Mouse (Mus musculus) inflammation-experienced regulatory T-cells, adult 6 months (primary cell): Measurements from ENCODE around the gene Actg2. TPM values are rescaled to one million over a fixed set of nuclear protein-coding genes. Genes with fewer than 3 reads are reported as not detected.

Source experiments
- ATAC-seq: one replicate; pipeline ENCODE4 v1.8.0; 2017
- polyA plus RNA-seq, 3 experiments: library from polyadenylated mRNA; unstranded; fragments of 100-300 nt; shearing (Covaris generic); gene quantifications; one replicate each; pipeline ENCODE4 v1.2.1; 2017

Actg2 gene
- polyA plus RNA-seq, 3 experiments from 2014 or later: 25.8 to 52.0 (median 35.3) TPM

DNA sequence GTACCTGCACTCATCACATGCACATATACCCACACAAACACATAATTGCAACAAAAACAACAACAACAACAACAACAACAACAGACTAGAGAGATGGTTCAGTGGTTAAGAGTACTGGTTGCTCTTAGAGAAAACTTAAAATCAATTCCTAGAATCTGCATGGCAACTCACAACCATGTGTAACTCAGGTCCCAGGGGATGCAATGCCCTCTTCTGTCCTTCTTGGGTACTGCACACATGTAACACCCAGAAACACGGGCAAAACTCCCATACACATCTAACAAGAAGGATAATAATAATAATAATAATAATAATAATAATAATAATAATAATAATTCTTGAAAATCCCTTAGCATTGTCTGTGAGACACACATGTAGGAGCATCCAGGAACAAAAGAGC, 23.6 kb downstream of the Actg2 start:
- peak; percentile 58 for ATAC-seq

DNA sequence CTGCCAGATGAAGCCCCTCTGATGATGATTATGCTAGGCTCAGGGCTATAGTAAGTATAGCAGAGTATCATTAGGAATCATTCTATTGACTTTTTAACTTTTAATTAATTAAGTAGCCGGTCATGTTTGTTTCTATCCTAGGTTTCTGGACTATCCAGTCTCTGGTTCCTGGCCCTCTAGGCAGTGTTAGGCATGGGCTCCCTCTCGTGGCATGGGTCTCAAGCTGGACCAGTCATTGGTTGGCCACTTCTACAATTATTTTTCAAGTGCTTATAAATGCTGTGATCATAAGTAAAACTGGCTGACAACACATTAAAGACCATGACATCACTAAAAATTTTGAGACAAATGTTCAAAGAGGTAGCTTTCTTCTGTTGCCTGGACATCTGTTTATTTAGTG, 25.9 kb downstream of the Actg2 start:
- ATAC-seq: no peak

DNA sequence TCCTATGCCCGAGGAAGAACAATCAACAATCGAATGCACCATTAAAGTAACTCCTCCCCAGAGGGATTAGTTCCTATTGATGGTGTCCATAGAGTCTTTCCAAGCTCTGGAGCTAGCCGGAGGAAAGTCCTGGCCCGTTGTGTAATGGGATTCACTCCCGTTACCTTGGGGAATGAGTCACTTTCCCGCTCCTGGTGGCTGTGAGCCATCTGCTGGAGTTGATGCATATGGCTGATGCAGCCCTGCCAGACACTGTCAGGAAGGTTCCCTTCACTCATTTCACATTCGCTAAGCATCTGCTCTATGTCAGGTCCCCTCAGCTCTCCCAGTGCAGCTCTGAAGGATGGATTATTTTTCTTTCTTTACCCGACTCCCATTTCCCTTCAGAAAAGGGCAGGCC, 26.6 kb downstream of the Actg2 start:
- ATAC-seq: no peak

DNA sequence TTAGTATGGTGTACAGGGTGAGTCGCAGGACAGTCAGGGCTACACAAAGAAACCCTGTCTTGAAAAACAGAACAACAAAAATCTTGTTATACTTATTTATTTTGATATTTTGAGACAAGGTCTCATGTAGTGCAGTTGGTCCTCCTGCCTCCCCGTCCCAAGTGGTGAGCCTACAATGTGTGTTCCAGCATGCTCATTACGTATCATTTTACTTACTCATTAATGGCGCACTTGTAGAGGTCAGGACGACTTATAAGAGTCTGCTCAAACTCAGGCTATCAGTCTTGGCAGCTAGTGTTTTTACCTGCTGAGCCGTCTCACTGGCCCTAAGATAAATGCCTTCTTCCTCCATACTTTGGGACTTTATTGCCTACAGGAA, 28.9 kb downstream of the Actg2 start:
- no peak for ATAC-seq

DNA sequence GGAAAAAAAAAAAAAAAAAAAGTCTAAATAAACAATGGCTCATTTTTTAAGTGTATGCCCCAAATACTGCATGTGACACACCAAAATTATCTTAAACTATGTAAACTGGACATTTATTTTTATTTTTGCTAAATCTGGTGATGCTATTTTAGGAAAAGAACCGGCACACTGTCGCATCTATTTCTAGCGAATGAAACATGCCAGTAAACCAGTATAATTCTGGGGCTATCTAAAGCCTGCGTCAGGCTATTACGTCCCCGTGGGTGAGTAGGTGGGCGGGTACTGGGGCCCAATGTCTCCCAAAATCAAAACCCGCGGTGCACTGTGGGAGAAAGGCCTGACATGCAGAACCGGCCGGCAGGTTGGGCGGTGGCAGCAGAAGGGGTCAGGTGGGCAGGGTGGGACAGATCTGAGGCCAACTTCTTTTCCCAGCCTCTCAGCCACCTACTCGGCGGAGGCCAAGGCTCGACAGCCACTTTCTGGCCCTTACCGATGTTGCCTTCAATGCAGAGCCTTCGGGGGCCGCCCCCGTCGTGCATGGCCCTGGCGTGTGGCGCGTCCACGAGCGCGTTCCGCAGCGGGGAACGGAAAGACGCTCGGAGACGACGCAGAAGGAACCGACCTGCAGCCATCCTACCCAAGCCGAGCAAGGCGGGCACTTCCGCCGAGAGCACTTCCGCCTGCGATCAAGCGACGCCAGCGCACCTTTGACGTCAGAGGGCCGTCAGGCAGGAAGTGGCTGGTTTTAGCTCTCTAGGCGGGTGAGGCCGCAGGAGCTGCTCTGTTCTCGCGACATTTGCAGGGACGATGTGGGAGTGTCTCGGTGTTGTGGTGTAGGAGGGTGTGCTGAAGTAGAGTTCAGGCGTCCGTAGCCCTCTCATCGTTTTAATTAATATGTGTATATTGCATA, 29.6 kb downstream of the Actg2 start, which contains the start of gene Dguok:
Gene Dguok (minus strand): TSS at position 712 of the 910 bp plus-strand sequence.
- peak; percentile 95 for ATAC-seq

DNA sequence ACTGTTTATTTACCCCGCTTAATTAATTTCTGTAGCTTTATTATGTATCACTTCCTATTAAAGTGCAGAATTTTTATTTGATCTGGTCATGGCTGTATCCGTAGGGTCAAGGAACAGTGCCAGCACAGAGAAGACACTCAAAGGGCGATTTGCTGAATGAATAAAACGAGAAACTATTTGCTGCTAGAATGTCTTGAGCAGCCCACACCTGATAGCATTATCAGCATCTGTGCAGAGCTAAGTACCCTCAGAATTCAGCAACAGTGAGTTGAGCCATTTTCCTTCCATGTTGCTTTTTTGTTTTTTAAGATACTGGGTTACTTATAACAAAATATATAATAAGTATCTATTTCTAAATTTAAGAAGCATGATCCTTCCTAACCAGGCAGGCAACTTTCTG, 30.5 kb downstream of the Actg2 start:
- ATAC-seq: no peak

DNA sequence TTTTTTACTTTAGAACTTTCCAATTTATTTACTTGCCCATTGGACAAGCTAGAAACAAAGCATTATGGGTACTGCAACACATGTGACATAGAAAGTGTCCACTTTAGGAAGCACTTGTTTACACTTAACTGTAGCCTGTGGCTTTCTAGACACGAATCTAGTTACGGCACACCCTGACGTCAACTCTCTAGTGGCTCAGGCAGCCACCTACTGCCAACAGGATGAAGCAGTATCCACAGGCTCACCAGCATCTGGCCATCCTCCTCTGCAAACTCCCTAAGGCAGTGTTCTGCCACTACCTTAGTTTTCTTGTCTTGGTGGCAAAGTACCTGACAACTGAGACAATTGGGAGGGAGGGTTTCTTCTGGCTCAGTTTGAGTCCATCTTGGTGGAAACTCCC, 32.7 kb downstream of the Actg2 start:
- no peak for ATAC-seq

DNA sequence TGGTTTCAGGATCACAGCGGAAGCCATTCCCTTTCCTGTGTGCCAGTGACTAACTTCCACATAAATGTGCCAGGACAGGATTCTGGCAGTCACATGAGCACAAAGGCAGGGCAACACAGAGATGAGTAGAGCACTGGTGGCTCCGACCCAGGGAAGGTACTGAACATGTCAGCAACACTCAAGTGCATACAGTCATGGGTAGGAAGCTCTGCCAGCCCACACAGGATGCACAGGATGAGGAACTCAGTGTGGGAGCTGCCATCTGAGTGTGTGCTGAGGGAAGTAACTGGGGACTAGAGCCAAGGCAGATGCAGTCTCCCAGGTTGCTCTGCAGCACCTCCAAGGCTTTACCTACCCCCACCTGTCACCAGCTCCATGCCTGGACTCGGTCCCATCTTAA, 33.4 kb downstream of the Actg2 start:
- ATAC-seq: no peak

DNA sequence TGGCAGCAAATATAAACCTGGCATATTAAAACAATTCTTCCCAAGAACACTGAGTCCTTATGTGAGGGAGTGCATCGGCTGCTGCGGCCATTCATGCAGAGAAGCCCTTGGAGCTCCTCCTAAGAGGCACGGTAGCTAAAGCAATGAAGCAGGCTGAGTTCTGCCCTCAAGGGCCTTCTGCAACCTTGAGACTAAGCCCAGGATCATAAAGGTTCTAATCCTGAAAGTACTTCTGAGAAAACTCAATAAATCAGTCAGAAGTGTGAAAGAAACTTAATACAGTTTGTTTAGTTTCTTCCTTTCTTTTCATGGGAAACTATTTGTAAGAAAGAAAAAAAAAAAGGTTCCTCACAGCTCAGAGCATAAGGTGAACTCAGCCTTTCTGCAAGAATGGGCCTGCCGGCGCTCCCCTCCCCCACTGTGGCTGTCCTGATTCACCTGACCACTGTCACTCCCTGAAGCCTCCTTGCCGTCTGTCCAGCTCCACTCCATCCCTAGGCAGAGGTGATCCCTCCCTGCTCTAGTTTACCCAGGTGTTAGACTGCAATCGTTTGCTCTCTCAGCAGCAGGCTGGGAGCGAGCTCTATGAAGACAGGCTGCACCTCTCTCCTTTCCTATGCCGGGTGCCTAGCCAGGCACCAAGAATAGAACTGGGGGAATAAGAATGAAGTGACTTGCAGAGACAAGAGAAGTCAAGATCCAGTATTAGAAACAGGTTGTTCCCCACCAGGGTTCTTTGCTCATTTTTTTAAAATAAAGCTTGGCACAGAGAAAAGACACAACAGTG, 34.3 kb downstream of the Actg2 start:
- ATAC-seq: no peak

DNA sequence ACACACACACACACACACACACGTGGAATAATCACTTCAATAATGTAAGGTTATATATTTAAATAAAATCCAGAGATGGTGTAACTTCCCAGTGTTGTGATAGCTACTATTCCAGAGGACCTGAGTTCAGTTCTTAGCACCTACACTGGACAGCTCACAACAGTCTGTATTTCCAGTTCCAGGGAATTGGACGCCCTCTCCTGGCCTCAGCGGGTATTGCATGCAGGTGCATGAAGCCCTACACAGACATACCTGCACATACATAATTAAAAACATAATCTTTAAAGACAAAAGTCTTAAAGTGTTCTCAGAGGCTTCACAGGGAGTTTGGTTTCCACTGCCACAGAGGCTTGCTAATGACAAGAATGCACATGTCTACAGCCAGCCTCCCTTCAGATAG, 35.6 kb downstream of the Actg2 start:
- no peak for ATAC-seq

DNA sequence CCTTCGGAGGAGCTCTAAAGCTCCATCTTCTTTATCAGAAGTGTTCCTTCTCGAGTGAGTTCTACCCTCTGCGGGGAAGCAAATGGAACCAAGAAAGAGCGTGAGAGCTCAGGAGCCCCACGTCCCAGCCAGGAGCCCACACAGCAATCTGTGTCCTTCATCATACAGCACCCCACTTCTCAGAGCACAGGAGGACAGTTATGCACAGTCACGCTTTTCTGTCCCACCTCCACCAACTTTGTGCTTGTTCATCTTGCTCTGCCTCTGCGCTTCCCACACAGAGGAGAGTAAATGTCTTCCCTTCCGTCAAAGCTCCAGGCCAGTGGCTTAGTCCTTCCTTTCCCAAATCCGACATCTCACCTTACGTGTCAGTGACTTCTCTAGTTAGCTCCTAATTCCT, 37.0 kb downstream of the Actg2 start:
- no peak for ATAC-seq

DNA sequence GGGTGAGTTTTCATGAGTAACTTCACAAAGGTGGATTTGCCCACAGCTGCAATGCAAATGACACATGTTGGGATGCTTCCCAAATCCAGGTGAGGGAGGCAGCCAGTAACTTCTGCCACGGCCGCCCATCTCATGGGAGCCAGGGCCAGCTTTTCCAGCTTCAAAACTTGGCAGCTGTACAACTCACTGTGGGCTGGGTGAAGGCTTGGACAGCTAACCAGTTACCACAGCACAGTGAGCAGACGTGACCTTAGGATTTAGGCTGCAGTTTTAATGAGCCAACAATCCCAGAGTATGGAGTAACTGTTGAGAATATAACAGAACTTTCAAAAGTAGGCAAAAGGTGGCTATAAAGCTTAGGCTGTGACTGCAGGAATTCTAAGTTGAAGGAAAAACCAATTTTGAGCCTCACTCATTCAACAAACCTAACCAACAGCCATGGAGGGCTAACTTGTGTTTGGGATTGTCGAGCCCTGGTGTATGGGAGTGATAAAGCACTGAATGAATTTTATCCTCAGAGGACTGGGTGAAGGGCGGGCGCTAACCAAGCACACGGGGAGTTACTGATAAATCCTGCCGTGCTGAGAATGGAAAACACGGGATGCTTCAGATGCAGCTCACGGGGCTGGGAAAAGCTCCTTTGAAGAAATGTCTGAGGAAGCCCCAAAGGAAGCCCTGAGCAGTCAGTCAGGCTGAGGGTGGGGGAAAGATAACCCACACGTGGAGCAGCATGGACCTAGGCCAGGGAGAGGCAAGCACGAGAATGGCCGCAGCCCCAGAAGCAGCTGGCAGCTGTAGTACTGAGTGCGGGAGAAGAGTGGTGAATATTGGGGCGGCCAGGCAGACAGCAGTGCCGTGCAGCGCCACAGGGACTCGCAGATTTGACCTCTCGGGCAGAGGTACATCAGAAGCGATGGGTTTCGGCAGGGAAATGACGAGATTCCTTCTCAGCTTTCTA, 39.0 kb downstream of the Actg2 start:
- ATAC-seq: no peak

DNA sequence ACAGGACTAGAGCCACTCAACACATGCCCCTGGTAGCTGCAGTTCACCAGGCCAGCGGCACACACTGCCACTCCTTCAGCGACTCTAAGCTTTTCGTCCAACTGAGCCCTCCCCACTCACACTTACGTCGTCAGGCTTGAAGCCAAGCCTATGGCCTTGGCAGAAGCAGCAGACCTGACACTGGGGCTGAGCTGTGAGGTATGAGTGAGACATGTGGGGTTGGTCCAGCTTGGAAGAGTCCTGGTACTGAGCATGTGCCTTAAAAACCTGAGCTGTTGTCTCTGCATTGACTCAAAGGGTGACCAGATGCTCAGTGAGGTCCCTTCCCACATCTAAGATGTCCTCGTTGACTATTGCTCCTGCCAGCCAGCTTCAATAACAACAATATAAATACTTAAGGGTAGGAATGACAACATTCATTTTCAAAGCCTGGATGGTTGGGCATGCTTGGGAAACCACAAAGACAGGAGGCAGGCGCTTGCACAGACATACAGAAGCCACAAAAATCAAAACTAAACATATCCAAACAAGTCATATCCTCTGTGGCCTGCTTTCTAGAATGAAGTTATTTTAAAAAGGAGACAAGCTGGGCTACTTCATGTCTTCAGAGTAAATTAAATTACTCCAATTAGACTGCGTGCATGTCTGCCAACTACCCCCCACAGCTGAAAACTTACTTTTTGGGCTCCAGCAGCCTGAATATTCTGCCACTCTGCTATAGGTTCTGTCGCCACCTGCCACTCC, 39.9 kb downstream of the Actg2 start:
- ATAC-seq: no peak

DNA sequence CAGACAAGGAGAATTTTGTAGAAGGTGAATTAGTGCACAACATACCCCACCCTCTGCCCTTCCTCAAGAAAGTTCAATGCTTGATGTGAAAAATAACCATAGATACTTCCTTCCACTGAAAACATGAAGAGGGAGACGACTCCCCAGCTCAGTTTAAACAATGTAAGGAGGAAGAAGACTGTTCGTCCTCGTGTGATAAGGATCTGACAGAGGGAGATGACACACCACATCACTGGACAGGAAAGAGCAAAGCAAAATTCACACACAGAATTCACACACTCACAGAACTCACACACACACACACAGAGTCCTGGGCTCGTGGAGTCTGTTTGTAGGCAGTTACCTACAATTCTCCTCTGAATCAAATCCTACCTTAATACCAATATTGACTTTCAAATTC, 45.4 kb downstream of the Actg2 start:
- no peak for ATAC-seq

DNA sequence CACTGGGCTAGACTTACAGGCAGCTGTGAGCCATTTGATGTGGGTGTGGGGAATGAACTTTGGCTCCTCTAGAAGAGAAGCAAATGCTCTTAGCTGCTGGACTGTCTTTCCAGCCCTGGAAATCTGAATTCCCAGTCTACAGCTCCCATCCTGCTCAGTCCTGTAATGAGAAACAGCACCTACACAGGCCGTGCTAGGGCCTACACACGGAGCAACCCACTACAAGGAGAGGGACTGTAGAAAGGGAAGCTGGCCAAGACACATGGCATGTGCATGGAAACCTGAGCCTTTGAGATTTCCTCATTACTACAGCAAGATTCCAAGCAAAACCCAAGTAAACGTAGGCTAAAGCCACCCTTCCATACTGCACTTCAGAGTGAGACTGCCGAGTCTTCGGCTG, 47.9 kb downstream of the Actg2 start:
- ATAC-seq: no peak

DNA sequence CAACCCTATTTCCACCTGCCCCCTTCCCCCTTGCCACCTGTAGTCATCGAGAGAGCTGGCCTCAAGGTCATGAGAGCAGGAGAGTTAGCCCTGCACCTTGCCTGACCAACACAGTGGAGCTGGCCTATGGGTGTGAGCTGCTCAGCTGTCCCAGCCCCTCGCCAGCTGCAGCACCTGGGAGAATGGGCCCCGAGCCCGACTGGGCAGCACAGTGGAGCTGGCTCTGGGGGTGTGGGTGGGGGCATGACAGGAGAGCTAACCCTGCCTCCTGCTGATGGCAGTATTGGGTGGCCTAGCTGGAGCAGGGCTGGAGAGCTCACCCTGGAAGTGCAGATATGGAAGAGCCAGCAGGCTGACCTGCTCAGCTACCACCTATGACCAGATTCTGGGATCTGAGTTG, 48.8 kb downstream of the Actg2 start:
- ATAC-seq: no peak

DNA sequence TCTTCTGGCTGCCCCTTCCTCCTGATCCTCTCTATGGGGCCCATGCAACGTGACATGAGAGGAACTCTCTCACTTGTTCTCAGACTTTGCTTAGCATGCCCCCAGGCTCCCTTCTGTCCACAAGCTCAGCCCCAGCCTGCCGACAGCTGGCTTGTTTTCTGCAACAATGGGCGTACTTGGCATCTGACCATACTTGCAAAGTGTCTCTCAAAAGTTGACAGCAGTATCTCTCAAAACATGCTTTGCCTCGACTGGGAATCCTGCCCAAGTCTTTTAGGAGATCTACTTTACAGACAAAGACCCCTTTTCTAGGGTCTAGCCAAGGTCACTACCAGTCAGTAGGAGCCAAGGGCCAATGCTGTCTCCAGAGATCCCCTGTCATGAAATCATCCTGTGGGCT, 50.2 kb downstream of the Actg2 start:
- ATAC-seq: no peak

DNA sequence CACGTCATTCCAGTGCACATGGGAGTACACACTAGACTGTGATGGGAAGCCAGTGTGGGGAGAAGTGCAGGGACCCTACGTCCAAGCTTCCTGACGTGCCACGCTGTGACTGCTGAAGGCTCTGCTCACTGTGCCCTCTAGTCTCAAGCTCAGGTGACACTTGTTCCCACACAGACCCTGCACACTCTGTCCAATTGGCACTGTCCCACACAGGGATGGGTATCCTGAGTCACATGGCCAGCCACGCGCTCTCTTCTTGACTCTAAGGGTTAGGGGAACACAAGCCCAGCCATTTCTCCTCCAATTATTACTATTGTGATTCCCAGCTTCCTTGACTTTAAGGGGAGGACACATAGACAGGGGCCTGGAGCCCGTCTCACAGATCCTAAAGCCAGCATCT, 52.3 kb downstream of the Actg2 start:
- ATAC-seq: no peak

DNA sequence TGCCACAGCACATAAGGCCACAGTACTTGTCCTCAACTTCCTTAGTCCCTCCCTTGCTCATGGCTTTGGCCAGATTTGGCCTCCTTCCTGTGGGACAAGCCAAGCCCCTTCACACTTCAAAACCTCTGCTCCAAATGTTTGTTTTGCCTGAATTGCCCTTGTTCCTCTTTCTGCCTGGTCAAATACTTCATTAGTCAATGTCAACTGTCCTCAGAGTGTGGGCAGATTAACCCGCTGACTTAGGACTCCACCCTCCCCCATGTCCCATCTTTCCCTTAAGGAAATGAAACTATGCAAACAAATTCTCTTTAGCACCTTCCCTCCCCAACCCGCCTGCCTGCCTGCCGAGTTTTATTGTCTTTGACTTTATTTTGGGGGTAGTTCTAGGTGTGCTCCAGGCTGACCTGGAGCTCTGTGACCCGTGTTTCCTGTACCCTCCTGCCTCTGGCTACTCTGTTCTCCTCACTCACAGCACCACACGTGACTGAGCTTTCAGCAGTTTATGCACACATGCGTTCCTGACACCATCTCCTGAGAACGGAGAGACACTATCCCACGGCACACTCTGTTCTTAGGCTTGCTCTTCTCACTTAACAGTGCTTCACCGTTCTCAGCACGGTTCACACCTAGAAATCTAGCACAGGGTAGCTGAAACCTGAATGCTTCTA, 53.5 kb downstream of the Actg2 start:
- ATAC-seq: no peak

DNA sequence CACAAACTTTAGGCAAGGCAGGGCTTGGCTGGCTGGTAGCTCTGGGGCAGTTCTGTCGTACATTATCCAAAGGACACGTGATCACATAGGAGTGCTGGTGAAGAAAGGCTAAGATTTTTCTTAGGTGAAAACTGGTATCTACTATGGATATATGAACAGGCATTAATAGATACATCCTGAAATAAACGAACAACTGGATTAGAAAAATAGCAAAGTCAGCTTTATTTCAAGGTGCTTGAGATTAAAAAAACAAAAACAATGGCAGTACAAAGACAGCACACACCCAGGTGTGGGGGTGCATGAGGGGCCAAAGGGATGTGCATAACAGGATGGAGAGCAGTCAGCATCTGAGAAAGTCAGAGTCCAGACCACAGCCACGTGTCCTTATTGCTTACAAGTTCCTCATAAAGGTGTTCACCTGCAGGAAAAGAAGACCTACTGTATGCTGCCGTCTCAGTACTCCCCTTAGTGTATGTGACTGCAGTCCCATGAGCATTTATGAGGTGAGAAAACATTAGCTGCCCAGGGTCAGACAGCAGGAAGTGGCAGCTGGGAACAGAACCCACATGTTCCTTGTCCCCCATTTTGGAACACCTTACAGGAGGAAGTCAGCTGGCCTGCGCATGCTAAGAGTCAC, 55.9 kb downstream of the Actg2 start:
- ATAC-seq: no peak

DNA sequence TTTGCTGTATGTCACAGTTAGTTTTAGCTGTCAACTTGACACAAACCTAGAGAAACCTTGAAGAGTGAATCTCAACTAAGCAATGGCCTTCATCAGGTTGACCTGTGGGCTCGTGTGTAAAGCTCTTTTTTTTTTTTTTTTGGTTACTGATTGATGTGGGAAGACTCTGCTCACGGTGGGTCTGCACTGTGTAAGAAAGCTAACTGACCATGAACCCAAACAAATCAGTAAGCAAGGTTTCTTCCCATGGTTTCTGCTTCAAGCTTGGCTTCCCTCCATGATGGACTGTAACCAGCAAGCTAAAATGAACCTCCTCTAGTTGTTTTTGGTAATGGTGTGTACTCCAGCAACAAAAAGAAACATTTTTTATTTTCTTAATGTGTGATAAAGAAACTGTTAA, 56.9 kb downstream of the Actg2 start:
- ATAC-seq: no peak
